Mouse (Mus musculus) gastrocnemius, postnatal 36 days (tissue): ENCODE measurements around the gene Cops7a. TPM values are rescaled to one million over a fixed set of nuclear protein-coding genes. Genes with fewer than 3 reads are reported as not detected.
A peak's percentile ranks its signal among the peaks of the same experiment; 100 is the strongest.

Experiments used
- DNase-seq, 2 experiments: peaks; one replicate each; pipeline ENCODE4 v3.0.0; 2022
- intact Hi-C: fragments of 180-260 bp; cut with DNase I; formaldehyde crosslinking; loops from one replicate; pipeline ENCODE4 v1.15.1; 2025
- total RNA-seq, 2 experiments: library from RNA; stranded (reverse); gene quantifications; 2 replicates each; pipeline ENCODE4 v1.2.3; 2021

Gene Cops7a
- total RNA-seq, 2 experiments from 2014 or later = 98.3 to 107 TPM

- intact Hi-C loops = no loop called here
- DNase-seq = no peak
Measured at GRCm38 (mm10) chr6:124921539-124921938, 43.8 kb downstream of the Cops7a start.

GRCm38 (mm10) chr6:124920318-124921085, 44.8 kb downstream of the Cops7a start:
- no peak for DNase-seq
- intact Hi-C loops = no loop called here

DNA sequence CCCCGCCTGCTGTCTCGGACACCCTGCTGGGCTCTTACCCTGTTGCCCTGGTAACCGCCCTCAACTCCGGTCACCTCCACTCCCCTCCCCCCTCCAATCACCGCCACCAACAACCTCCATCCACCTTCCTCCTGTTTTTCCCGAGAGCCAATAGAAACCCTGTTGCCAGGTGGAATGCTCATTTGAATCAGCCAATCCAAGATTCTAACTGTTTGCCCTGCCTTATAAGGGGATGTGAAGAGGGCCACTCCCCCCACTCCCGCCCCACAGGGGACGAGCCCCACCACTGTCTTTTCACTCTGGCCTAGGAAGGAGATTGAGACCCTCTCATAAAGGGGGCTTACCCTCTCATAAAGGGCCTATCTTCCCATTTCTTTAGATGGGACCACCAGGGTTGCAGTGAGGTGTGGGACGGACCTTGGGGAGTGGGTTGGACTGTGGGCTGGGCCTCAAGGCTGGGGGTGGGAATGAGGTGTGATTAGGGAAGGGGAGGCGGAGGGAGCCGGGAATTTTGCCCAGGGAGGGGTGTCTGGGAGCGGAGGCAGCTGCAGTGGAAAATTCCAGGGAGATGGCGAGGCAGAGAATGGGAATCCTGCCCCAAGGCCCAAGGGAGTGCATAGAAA, 45.5 kb downstream of the Cops7a start, which contains the start of gene Ptms:
Ptms (minus strand) TSS at position 409 of the 623 bp plus-strand sequence.
- DNase-seq = peak; percentile 89 to 96
- intact Hi-C loops = loop anchor here (5.0 kb wide), 1 partner anchor 63 kb away; the partner anchor contains the start of gene P3h3

- intact Hi-C loops = loop anchor here (5.0 kb wide), 1 partner anchor 62 kb away; the partner anchor contains the start of gene P3h3
- DNase-seq = no peak
Measured at GRCm38 (mm10) chr6:124918890-124919627, 46.3 kb downstream of the Cops7a start.

- intact Hi-C loops = loop anchor here (5.0 kb wide), 1 partner anchor 61 kb away; the partner anchor contains the start of gene P3h3
Measured at GRCm38 (mm10) chr6:124918331-124918690, 47.0 kb downstream of the Cops7a start.

GRCm38 (mm10) chr6:124917518-124918330, 47.6 kb downstream of the Cops7a start:
- intact Hi-C loops = loop anchor here (1.0 to 5.0 kb wide), 2 partner anchors 13 to 60 kb away; partner anchors contain the start of gene P3h3

More at GRCm38 (mm10) chr6:124918331-124918690, 47.0 kb downstream of the Cops7a start:
- no peak for DNase-seq

GRCm38 (mm10) chr6:124916695-124917517, 48.4 kb downstream of the Cops7a start:
- intact Hi-C loops = loop anchor here (1.0 to 5.0 kb wide), 2 partner anchors 13 to 60 kb away; partner anchors contain the start of gene P3h3
- DNase-seq = peak; percentile 88 to 89

More at GRCm38 (mm10) chr6:124917518-124918330, 47.6 kb downstream of the Cops7a start:
- DNase-seq = peak; percentile 81 to 89

GRCm38 (mm10) chr6:124915942-124916694, 49.2 kb downstream of the Cops7a start:
- DNase-seq = no peak
- intact Hi-C loops = loop anchor here (5.0 kb wide), 1 partner anchor 59 kb away; the partner anchor contains the start of gene P3h3

DNA sequence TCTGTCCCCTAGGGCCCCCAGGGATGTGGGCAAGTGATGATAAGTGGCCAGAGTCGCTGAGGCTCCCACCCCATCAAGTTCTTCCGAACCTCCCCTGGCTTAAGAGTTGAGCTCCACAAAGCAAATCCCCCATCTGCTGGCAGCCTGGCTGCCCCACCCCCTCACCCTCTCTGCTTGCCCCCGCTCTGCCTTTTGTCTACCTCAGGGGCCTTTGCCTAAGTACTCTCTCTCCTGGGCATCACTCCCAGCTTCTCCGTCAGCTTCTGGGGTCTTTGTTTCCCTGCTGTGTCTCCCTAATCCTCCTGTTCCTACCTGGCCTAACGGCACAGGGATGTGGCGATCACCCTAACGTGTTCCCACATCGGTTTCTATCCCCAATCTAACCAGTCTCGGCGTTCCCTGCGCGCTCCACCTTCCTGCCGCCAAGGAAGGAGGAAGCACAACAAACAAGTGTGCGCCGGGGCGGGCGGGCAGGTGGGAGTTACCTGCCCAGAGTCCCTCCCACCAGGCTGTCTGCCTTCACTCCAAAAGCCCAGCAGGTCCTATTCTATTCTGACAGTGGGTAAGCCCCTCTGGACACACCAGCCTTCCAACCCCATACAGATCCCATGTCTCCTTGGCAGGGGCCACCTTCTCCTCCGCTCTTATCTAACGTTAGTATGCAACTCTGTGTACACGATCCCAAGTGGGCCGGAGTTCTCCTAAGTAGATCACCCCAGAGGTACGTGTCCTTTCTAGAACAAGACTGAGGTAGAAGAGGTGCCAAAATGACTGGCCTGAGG, 50.0 kb downstream of the Cops7a start:
- no peak for DNase-seq
- intact Hi-C loops = loop anchor here (5.0 kb wide), 1 partner anchor 58 kb away; the partner anchor contains the start of gene P3h3

- intact Hi-C loops = no loop called here
- DNase-seq = no peak
Measured at GRCm38 (mm10) chr6:124914511-124914910, 50.8 kb downstream of the Cops7a start.

DNA sequence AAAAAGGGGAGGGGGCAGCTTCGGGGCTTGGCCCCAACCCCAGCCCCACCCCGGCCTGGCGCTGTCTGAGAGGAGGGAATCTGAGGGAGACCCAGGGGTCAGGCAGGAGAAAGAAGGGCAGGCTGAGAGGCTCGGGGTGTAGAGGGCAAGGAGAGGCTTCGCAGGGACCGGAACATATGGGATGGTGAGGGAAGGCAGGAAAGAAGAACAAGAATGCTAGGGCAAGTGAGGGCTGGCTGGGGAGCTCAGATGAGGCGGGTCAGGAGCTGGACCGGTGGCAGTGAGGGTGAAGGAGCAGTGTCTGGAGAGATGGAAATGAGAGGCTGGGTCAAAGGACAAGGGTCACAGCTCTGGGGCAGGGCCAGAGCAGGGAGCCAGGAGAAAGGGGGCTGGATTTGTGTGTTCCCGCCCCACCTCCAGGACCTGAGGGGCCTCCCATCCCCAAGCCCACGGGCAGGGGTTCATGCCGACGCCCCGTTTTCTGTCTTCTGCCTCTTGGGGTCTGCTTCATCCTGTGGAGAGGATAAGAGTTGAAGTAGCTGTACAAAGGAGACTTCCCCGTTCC, 51.5 kb downstream of the Cops7a start:
- intact Hi-C loops = no loop called here
- DNase-seq = no peak

DNA sequence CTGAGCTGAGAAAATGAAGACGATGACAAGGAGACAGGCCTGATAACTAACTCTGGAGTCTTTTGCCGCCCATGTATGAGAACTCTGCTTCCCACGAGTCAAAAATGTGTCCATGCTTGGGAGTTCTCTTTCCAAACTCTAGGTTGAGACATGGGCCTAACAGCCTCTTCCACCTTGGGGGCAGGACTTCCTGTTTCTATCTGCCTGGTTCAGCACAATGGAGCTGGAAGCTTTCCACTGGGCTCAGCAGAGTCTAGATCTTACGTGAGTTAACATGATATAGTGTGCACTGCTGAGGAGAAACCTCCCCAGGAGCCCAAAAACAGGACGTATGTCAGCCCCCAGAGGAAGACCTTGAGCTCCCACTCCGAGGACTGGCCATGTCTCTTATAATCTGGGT, 52.1 kb downstream of the Cops7a start:
- intact Hi-C loops = no loop called here
- no peak for DNase-seq

DNA sequence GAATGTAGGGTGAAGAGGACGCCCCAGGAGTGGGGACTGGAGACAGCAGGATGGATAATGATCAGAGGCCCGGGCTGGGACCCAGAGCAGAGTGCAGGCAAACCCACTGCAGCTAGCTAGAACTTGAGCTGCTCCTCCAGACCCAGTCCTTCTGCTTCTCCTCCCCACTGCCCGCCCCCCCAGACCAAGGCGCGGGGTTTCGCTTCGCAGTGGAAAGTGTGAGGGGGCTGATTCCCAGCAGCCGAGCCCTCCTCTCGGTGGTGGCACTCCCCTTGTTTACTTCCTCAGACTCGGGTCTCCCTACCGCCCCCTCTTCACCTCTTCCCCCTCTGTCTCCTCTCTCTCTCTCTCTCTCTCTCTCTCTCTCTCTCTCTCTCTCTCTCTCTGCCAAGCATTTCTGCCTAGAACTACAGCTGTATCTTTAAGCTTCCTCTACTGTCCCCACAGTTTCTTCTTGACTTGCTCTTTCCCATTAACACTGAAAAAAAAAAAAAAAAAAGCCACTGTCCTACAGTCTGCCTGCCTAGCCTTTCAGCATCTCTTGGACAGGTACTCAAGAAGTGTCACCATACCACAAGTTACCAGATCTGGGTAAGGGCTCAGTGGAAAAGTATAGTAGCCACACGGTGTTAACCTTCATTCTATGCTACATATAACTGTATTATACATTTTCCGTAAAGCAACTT, 53.7 kb downstream of the Cops7a start, which contains the start of gene Lag3:
Lag3 (minus strand) TSS at position 173 of the 686 bp plus-strand sequence.
- intact Hi-C loops = no loop called here

GRCm38 (mm10) chr6:124910032-124910431, 55.3 kb downstream of the Cops7a start:
- DNase-seq = no peak
- intact Hi-C loops = no loop called here

More for the DNA sequence above, 53.7 kb downstream of the Cops7a start, which contains the start of gene Lag3:
- no peak for DNase-seq
